Mouse (Mus musculus): Measurements from ENCODE around the gene Zdhhc14. TPM values are rescaled to one million over a fixed set of nuclear protein-coding genes. Genes with fewer than 3 reads are reported as not detected.
"Not testable (repeated sequence)": the region's sequence is repeated elsewhere in the genome, so short reads cannot be mapped to it uniquely, and the experiment has no call there.

Gene Zdhhc14
- polyA plus RNA-seq, 1 experiment from 2014 or later, result 9.4 TPM

DNA sequence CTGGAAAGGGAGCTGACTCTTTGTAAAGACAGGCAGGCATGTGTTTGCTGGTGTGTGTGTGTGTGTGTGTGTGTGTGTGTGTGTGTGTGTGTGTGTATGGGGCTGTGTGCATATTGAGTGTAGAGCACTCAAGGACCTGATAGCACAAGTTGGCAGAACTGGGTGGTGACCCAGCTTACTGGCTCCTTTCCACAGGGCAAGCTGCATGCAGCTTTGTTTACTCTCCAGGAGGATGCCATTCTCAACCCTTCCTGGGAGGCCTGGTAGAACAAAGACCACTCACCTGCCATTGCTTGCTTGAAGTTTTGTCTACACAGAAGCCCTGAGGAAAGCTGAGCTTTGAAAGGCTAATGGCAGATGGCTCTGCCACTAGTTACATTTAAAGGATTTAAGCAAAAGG lies 130.8 kb downstream of the Zdhhc14 start:
- Histone ChIP-seq H3K9me3 (no peaks in the 10 kb centered on the region), H3K36me3 (no peaks in the 10 kb centered on the region), H3K4me2 (replicated peaks) (no peak overlapping the region), H3K4me1 (no peaks in the 10 kb centered on the region), H3K9ac (replicated peaks) (no peak overlapping the region), H3K4me3 (no peak overlapping the region), H3K27me3 (no peaks in the 10 kb centered on the region), H3K27ac (replicated peaks) (no peak overlapping the region)
- ATAC-seq (replicated peaks), result no peak

- ATAC-seq (replicated peaks); H3K9ac ChIP-seq (replicated peaks); H3K4me3 ChIP-seq; H3K4me1 ChIP-seq; H3K4me2 ChIP-seq (replicated peaks); H3K9me3 ChIP-seq; H3K27ac ChIP-seq (replicated peaks); H3K27me3 ChIP-seq; H3K36me3 ChIP-seq: not testable (repeated sequence)
- 89% methylated on average over 1 of the region's 1 CpGs for WGBS
Measured at GRCm38 (mm10) chr17:5624815-5625214, 132.5 kb downstream of the Zdhhc14 start.

- 73% methylated on average over 3 of the region's 3 CpGs for WGBS
Measured at GRCm38 (mm10) chr17:5626402-5626801, 134.0 kb downstream of the Zdhhc14 start.

DNA sequence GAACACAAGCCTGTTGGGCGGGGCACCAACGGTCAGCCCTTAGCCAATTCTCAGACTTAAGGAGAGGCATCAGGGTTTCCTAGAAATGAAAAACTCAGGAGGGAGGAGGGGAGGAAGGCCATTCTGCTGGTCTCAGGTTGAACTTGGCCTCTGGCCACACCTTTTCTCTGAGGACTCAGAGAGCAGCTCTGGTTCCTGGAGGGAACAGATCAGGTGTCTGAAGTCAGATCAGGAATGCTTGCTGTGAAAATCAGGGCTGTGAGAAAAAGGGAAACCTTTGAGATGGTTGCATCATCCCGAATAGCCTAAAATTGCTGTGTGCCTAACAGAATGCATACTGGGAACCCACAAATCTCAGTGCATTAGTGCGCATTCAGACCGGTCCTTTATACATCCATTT lies 135.3 kb downstream of the Zdhhc14 start:
- no peaks in the 10 kb centered on the region for H3K36me3 ChIP-seq
- WGBS, result 92% methylated on average over 5 of the region's 5 CpGs
- ATAC-seq (replicated peaks), result no peak

More at GRCm38 (mm10) chr17:5626402-5626801, 134.0 kb downstream of the Zdhhc14 start:
- Histone ChIP-seq H3K9ac (replicated peaks) (no peak overlapping the region), H3K4me3 (no peak overlapping the region), H3K27ac (replicated peaks) (no peak overlapping the region), H3K4me2 (replicated peaks) (no peak overlapping the region), H3K36me3 (no peaks in the 10 kb centered on the region), H3K27me3 (no peaks in the 10 kb centered on the region), H3K4me1 (no peaks in the 10 kb centered on the region), H3K9me3 (no peaks in the 10 kb centered on the region)
- no peak for ATAC-seq (replicated peaks)

GRCm38 (mm10) chr17:5629651-5630050 lies 137.3 kb downstream of the Zdhhc14 start:
- WGBS, result 55% methylated on average over 4 of the region's 4 CpGs
- no peaks in the 10 kb centered on the region for H3K36me3 ChIP-seq
- no peaks in the 10 kb centered on the region for H3K9me3 ChIP-seq

More for the DNA sequence above, 135.3 kb downstream of the Zdhhc14 start:
- Histone ChIP-seq H3K4me1 (no peaks in the 10 kb centered on the region), H3K4me3 (no peak overlapping the region), H3K4me2 (replicated peaks) (no peak overlapping the region), H3K27ac (replicated peaks) (no peak overlapping the region), H3K27me3 (no peaks in the 10 kb centered on the region), H3K9ac (replicated peaks) (no peak overlapping the region), H3K9me3 (no peaks in the 10 kb centered on the region)

DNA sequence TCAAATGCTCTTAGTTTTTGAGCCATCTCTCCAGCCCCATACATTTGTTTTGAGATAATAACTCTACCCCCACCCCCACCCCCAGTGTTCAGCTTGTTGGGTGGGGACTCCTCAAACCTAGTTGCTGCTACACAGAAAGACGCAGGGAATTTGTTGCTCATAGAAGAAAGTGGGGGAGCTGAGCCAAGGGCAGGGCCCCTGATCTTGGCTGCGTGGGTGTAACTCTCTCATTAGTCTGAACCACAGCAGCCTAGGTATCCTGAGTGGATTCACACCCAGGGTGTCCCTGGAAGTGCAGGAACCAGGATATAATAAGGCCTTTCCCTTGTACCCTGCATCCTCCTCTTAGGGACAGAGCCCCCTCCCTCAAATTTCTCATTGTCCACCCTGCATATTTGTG lies 142.9 kb downstream of the Zdhhc14 start:
- no peak for ATAC-seq (replicated peaks)
- H3K9me3 ChIP-seq, result no peaks in the 10 kb centered on the region

More at GRCm38 (mm10) chr17:5629651-5630050, 137.3 kb downstream of the Zdhhc14 start:
- Histone ChIP-seq H3K27ac (replicated peaks) (no peak overlapping the region), H3K4me1 (no peaks in the 10 kb centered on the region), H3K9ac (replicated peaks) (no peak overlapping the region), H3K4me3 (no peak overlapping the region), H3K27me3 (no peaks in the 10 kb centered on the region), H3K4me2 (replicated peaks) (no peak overlapping the region)
- ATAC-seq (replicated peaks), result no peak; the same call in 1 of the 2 replicates

DNA sequence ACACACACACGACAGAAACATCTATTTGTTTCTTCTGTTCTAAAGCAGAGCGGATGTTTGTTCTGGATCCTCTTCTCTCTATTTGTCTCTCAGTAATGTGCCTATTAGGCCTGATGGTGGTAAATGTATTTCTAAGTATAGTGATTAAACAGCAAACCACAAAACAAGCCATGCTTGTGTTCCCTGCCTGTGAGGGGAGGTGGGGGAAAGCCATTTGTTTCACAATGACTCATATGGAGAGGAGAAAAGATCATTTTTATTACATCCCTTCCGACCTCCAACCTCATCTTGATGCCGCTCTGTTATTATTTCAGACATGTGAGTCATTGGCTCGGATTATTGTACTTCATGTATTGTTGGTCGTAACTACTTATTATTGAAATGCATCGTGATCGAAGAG lies 149.1 kb downstream of the Zdhhc14 start:
- WGBS, result 86% methylated on average over 8 of the region's 8 CpGs
- no peaks in the 10 kb centered on the region for H3K36me3 ChIP-seq
- H3K4me1 ChIP-seq, result peaks cover 4% of the 10 kb centered on the region
- no peak for ATAC-seq (replicated peaks)
- no peak overlapping the region for H3K4me2 ChIP-seq (replicated peaks)
- H3K9ac ChIP-seq (replicated peaks), result no peak overlapping the region
- no peaks in the 10 kb centered on the region for H3K27me3 ChIP-seq
- no peaks in the 10 kb centered on the region for H3K9me3 ChIP-seq
- H3K4me3 ChIP-seq, result no peak overlapping the region
- no peak overlapping the region for H3K27ac ChIP-seq (replicated peaks)

More for the DNA sequence above, 142.9 kb downstream of the Zdhhc14 start:
- 68% methylated on average over 2 of the region's 2 CpGs for WGBS
- Histone ChIP-seq H3K27me3 (no peaks in the 10 kb centered on the region), H3K36me3 (no peaks in the 10 kb centered on the region), H3K4me3 (no peak overlapping the region), H3K27ac (replicated peaks) (no peak overlapping the region), H3K4me1 (no peaks in the 10 kb centered on the region), H3K9ac (replicated peaks) (no peak overlapping the region), H3K4me2 (replicated peaks) (no peak overlapping the region)

GRCm38 (mm10) chr17:5642918-5643721 lies 150.8 kb downstream of the Zdhhc14 start:
- WGBS, result 68% methylated on average over 15 of the region's 15 CpGs
- no peaks in the 10 kb centered on the region for H3K36me3 ChIP-seq
- peaks cover 4% of the 10 kb centered on the region for H3K4me1 ChIP-seq
- no peak; the same call in 1 of the 2 replicates for ATAC-seq (replicated peaks)
- H3K4me3 ChIP-seq, result no peak overlapping the region
- no peak overlapping the region for H3K9ac ChIP-seq (replicated peaks)
- H3K4me2 ChIP-seq (replicated peaks), result no peak overlapping the region
- no peaks in the 10 kb centered on the region for H3K27me3 ChIP-seq
- no peaks in the 10 kb centered on the region for H3K9me3 ChIP-seq
- peak overlapping the region; percentile 20; the same call in 1 of the 2 replicates for H3K27ac ChIP-seq (replicated peaks)

DNA sequence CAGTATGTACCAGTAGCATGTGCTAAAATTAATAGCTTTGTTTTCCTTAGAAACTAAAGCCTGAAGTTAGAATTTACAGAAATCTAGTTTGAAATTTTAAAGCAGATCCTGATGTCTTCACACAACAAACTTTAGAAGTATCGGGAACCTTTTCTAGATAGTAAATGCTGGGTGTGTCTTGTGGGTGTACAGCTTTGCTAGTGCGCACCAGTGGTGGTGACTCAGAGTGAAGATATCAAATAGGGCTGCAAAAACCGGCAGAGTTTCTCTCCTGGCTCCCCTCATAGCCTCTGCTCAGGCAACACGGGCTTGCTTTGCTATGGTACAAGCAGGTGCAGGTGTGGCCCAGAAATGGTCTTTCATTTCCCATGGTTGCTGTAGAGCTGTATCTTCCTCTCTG lies 157.8 kb downstream of the Zdhhc14 start:
- Histone ChIP-seq H3K4me2 (replicated peaks) (no peak overlapping the region), H3K9me3 (no peaks in the 10 kb centered on the region), H3K27me3 (no peaks in the 10 kb centered on the region), H3K9ac (replicated peaks) (no peak overlapping the region), H3K4me1 (peaks cover 3% of the 10 kb centered on the region; the same call in 1 of the 2 replicates), H3K27ac (replicated peaks) (no peak overlapping the region), H3K4me3 (no peak overlapping the region), H3K36me3 (no peaks in the 10 kb centered on the region)
- 92% methylated on average over 4 of the region's 4 CpGs for WGBS
- no peak for ATAC-seq (replicated peaks)

GRCm38 (mm10) chr17:5650642-5651041 lies 158.3 kb downstream of the Zdhhc14 start:
- 91% methylated on average over 4 of the region's 4 CpGs for WGBS
- Histone ChIP-seq H3K4me3 (no peak overlapping the region), H3K36me3 (no peaks in the 10 kb centered on the region), H3K27me3 (no peaks in the 10 kb centered on the region), H3K27ac (replicated peaks) (no peak overlapping the region), H3K9ac (replicated peaks) (no peak overlapping the region), H3K9me3 (no peaks in the 10 kb centered on the region), H3K4me2 (replicated peaks) (no peak overlapping the region), H3K4me1 (peaks cover 3% of the 10 kb centered on the region; the same call in 1 of the 2 replicates)
- ATAC-seq (replicated peaks), result no peak

GRCm38 (mm10) chr17:5651551-5651950 lies 159.2 kb downstream of the Zdhhc14 start:
- Histone ChIP-seq H3K27me3 (no peaks in the 10 kb centered on the region), H3K4me2 (replicated peaks) (no peak overlapping the region), H3K4me3 (no peak overlapping the region), H3K9me3 (no peaks in the 10 kb centered on the region), H3K27ac (replicated peaks) (no peak overlapping the region), H3K36me3 (no peaks in the 10 kb centered on the region), H3K9ac (replicated peaks) (no peak overlapping the region), H3K4me1 (peaks cover 3% of the 10 kb centered on the region; the same call in 1 of the 2 replicates)
- no peak for ATAC-seq (replicated peaks)
- 89% methylated on average over 4 of the region's 4 CpGs for WGBS

- no peak overlapping the region for H3K4me3 ChIP-seq
- no peaks in the 10 kb centered on the region for H3K36me3 ChIP-seq
- WGBS, result 79% methylated on average over 9 of the region's 9 CpGs
- H3K27ac ChIP-seq (replicated peaks), result no peak overlapping the region
- H3K9me3 ChIP-seq, result no peaks in the 10 kb centered on the region
- ATAC-seq (replicated peaks), result no peak
- H3K4me2 ChIP-seq (replicated peaks), result no peak overlapping the region
- 0 out of 2 replicates have a peak, but pooled peaks cover 2% of the 10 kb centered on the region for H3K27me3 ChIP-seq
- no peak overlapping the region for H3K9ac ChIP-seq (replicated peaks)
- peaks cover 3% of the 10 kb centered on the region; the same call in 1 of the 2 replicates for H3K4me1 ChIP-seq
Measured at GRCm38 (mm10) chr17:5653981-5654380, 161.6 kb downstream of the Zdhhc14 start.

All from forebrain, embryonic 15.5 days (tissue).